Mouse (Mus musculus): ENCODE measurements around the gene Axin2.

DNA sequence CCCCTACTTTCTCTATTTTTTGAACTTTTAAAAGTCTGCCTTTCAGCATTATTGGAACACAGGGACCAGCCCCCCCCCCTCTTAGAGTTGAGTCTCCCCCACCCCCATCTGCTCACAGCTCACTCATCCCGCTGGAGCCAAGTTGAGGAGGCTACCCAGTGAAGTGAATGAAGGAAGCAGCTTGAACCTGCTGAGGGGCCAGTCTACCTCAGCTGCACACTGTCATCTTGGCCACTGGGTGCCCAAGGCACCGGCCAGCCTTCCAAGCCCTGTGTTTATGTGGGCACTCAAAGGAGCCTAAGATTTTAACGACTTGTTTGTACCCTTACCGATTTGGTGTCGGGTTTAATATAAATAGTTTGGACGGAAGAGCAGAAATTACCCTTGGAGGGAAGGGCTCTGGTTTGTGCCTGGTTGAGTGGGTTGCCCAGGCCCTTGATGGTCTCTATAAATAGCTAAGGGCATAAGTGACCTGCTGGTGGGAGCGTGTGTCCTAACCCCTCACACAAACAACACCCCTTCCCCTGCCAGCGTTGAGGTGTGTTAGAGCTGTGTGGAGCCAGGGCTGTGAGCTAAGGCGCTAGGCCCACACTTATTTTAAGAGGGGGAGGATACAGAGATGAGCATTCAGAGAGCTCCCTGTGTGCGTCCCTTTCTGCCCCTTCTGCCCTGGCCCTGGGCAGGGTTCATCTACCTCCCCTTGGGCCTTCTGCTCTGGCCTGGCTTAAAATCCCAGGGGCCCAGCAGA lies 6.4 kb downstream of the Axin2 start:
- TF ChIP-seq POLR2A (IDR thresholded peaks at IDR 0.05; ENCODE audit: borderline replicate concordance, control insufficient read depth, low read depth, low read length) (no peak), CTCF (IDR thresholded peaks at IDR 0.05; ENCODE audit: control insufficient read depth, insufficient read depth, low read length) (no peak)

Measured in bone marrow, adult 2 months (tissue).